Mouse (Mus musculus) midbrain, embryonic 11.5 days (tissue): ENCODE measurements around the gene Gkn2. TPM values are rescaled to one million over a fixed set of nuclear protein-coding genes. Genes with fewer than 3 reads are reported as not detected.

Experiments
- ATAC-seq: fragments of 200-750 bp; cut with Nextera tagmentation; 2 replicates; pipeline ENCODE4 v1.8.0; 2017; ENCODE audit warnings: moderate TSS enrichment, moderate library complexity; ENCODE audit not compliant: low FRiP score
- DNase-seq: peaks from one replicate; pipeline ENCODE4 v3.0.0; 2015; ENCODE audit warnings: low spot score; ENCODE audit errors: missing footprints
- H3K27ac ChIP-seq: fragments of 300-500 bp; sonication (generic); 2 replicates; pipeline ENCODE4 v1.5.1; 2014; ENCODE audit warnings: low read depth, low read length
- H3K27me3 ChIP-seq: fragments of 300-500 bp; sonication (generic); 2 replicates; pipeline ENCODE4 v1.6.1; 2014; ENCODE audit warnings: mild to moderate bottlenecking, low read length, moderate library complexity, mixed read lengths; ENCODE audit not compliant: control insufficient read depth, insufficient read depth
- H3K36me3 ChIP-seq: fragments of 300-500 bp; sonication (generic); 2 replicates; pipeline ENCODE4 v1.6.1; 2014; ENCODE audit warnings: mild to moderate bottlenecking, low read length, moderate library complexity, mixed read lengths; ENCODE audit not compliant: control insufficient read depth, insufficient read depth
- H3K4me1 ChIP-seq: fragments of 300-500 bp; sonication (generic); 2 replicates; pipeline ENCODE4 v1.6.1; 2014; ENCODE audit warnings: low read length; ENCODE audit not compliant: control insufficient read depth, insufficient read depth
- H3K4me2 ChIP-seq: fragments of 300-500 bp; sonication (generic); 2 replicates; pipeline ENCODE4 v1.6.1; 2014; ENCODE audit warnings: mild to moderate bottlenecking, moderate library complexity
- H3K4me3 ChIP-seq: fragments of 300-500 bp; sonication (generic); 2 replicates; pipeline ENCODE4 v1.5.1; 2014; ENCODE audit warnings: low read depth, low read length
- H3K9ac ChIP-seq: fragments of 300-500 bp; sonication (generic); 2 replicates; pipeline ENCODE4 v1.6.1; 2014; ENCODE audit warnings: low read length
- H3K9me3 ChIP-seq: fragments of 300-500 bp; sonication (generic); 2 replicates; pipeline ENCODE4 v1.6.1; 2016; ENCODE audit warnings: low read length; ENCODE audit not compliant: control insufficient read depth
- WGBS: fragments of 180-500 bp; shearing (Covaris S2); extraction: QIAGEN DNeasy Blood & Tissue Kit; methylation state at CpG from one replicate; pipeline ENCODE4 v1.1.7; 2014; 5-methylcytosine and 5-hydroxymethylcytosine counted together
- polyA plus RNA-seq: library from polyadenylated mRNA; unstranded; fragments of >200 nt; fragmentation: Nextera tagmentation; extraction: Ambion mirVana; gene quantifications from 2 replicates; pipeline ENCODE4 v1.2.1, GENCODE M21; 2014

The Gkn2 gene
- polyA plus RNA-seq, 1 experiment from 2014 or later, result not detected

- H3K36me3 ChIP-seq, result no peaks in the 10 kb centered on the region
- H3K27me3 ChIP-seq, result no peaks in the 10 kb centered on the region
- H3K4me1 ChIP-seq, result no peaks in the 10 kb centered on the region
- WGBS, result 81% methylated on average over 8 of the region's 8 CpGs
- no peak overlapping the region for H3K4me2 ChIP-seq
- H3K4me3 ChIP-seq, result no peak overlapping the region
- no peak for DNase-seq
- ATAC-seq, result no peak
- no peak overlapping the region for H3K9ac ChIP-seq
- H3K27ac ChIP-seq, result no peak overlapping the region
- H3K9me3 ChIP-seq, result no peaks in the 10 kb centered on the region
These were observed 20.5 kb downstream of the Gkn2 start for GRCm38 (mm10) chr6:87393466-87394205.

DNA sequence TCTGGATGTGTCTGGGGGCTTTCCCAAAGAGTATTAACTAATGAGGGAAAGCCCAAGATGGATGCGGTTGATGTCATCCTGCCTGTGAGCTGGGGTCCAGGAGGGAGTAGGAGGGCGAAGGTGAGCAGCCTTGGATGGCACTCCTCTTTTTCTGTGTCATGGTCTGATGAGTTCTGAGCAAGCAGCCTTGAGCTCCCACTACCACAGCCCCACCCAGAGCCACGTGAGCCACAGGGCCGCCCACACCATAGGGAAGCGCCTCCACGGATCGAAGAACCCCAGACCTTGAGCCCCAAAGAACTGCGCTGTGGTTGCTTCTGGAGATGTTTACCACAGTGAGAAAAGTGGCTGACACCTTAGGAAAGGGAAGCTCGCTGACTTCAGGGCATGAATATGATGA lies 21.6 kb downstream of the Gkn2 start:
- Histone ChIP-seq H3K4me1 (0 out of 2 replicates have a peak, but pooled peaks cover under 1% of the 10 kb centered on the region), H3K9ac (no peak overlapping the region), H3K9me3 (no peaks in the 10 kb centered on the region), H3K27ac (no peak overlapping the region), H3K4me3 (no peak overlapping the region), H3K36me3 (no peaks in the 10 kb centered on the region), H3K4me2 (no peak overlapping the region), H3K27me3 (no peaks in the 10 kb centered on the region)
- WGBS, result 82% methylated on average over 9 of the region's 9 CpGs
- no peak for DNase-seq
- no peak for ATAC-seq

GRCm38 (mm10) chr6:87399137-87399536 lies 26.0 kb downstream of the Gkn2 start:
- ATAC-seq, result no peak

GRCm38 (mm10) chr6:87399886-87400566 lies 26.9 kb downstream of the Gkn2 start:
- no peaks in the 10 kb centered on the region for H3K27me3 ChIP-seq
- 56% methylated on average over 4 of the region's 4 CpGs for WGBS
- H3K9me3 ChIP-seq, result no peaks in the 10 kb centered on the region

More at GRCm38 (mm10) chr6:87399137-87399536, 26.0 kb downstream of the Gkn2 start:
- Histone ChIP-seq H3K4me3 (no peak overlapping the region), H3K27me3 (no peaks in the 10 kb centered on the region), H3K9me3 (no peaks in the 10 kb centered on the region), H3K27ac (no peak overlapping the region), H3K4me2 (no peak overlapping the region), H3K36me3 (no peaks in the 10 kb centered on the region), H3K9ac (no peak overlapping the region), H3K4me1 (0 out of 2 replicates have a peak, but pooled peaks cover 2% of the 10 kb centered on the region)
- 2% methylated on average over 5 of the region's 5 CpGs for WGBS
- peak; percentile 98 for DNase-seq

DNA sequence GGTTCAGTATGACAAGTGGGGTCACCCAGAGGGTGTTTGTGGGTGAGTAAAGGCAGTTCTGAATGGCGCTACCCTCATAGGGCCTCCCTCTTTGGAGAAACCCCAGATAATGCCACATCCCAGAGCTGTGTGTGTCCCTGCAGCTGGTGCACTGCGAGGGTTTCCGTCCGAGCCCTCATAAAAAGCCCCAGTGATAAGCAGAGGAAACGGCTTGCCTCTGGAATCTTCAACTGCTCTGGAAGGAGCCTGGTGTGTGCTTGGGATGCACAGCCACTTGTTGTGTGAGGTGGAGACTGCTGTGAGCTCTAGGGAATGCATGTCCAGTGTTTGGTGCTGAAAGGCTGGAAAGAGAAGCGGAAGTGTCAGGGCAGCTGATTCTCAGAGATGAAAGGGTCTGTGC lies 28.3 kb downstream of the Gkn2 start:
- no peak for DNase-seq
- Histone ChIP-seq H3K4me2 (no peak overlapping the region), H3K4me3 (no peak overlapping the region), H3K27me3 (no peaks in the 10 kb centered on the region), H3K36me3 (no peaks in the 10 kb centered on the region), H3K9me3 (no peaks in the 10 kb centered on the region), H3K4me1 (0 out of 2 replicates have a peak, but pooled peaks cover 2% of the 10 kb centered on the region), H3K9ac (no peak overlapping the region), H3K27ac (no peak overlapping the region)
- ATAC-seq, result no peak
- WGBS, result 83% methylated on average over 6 of the region's 6 CpGs

More at GRCm38 (mm10) chr6:87399886-87400566, 26.9 kb downstream of the Gkn2 start:
- Histone ChIP-seq H3K9ac (no peak overlapping the region), H3K27ac (no peak overlapping the region), H3K4me2 (no peak overlapping the region), H3K36me3 (no peaks in the 10 kb centered on the region), H3K4me3 (no peak overlapping the region), H3K4me1 (0 out of 2 replicates have a peak, but pooled peaks cover 2% of the 10 kb centered on the region)
- DNase-seq, result peak; percentile 81
- ATAC-seq, result no peak

DNA sequence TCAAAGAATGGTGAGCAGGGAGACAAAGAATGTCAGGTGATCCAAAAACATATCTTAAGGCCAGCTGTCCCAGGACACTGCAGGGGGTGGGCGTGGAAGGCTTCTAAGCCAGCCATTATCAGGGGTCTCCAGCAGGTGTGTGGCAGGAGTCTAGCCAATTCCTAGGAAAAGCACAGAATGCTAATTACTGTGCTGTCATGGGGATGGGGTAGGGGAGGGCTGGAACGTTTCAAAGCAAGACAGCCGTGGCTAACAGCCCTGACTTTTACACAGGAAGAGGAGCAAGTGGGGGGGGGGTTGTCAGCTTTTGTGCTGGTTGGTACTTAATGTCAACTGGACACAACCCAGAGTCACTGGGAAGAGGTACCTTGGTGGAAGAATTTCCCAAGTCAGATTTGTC lies 38.9 kb downstream of the Gkn2 start:
- no peak overlapping the region for H3K4me3 ChIP-seq
- no peak overlapping the region for H3K4me2 ChIP-seq
- ATAC-seq, result no peak
- no peaks in the 10 kb centered on the region for H3K9me3 ChIP-seq
- H3K27ac ChIP-seq, result no peak overlapping the region
- H3K4me1 ChIP-seq, result no peaks in the 10 kb centered on the region
- DNase-seq, result no peak
- no peaks in the 10 kb centered on the region for H3K27me3 ChIP-seq
- 45% methylated on average over 3 of the region's 3 CpGs for WGBS
- H3K9ac ChIP-seq, result no peak overlapping the region
- no peaks in the 10 kb centered on the region for H3K36me3 ChIP-seq

DNA sequence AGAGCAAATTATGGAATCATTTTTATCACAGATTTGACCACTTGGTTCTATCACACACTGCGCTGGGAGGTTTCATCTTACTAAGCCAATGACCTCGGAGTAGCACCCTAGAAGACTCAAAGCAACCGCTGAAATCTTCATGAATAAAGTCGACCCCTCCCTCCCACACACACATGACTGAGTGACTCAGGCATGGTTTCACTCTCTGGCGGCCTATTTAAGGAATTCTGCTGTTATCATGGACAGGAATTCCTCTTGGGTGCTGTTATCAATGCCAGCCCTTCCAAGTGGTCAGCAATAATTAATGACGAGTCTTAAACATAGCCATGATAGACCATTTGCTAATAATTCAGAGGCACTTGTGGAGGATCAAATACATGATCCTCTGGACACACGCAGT lies 49.1 kb downstream of the Gkn2 start:
- no peak overlapping the region for H3K9ac ChIP-seq
- no peaks in the 10 kb centered on the region for H3K36me3 ChIP-seq
- ATAC-seq (no peak), DNase-seq (no peak)
- H3K4me1 ChIP-seq, result no peaks in the 10 kb centered on the region
- H3K4me3 ChIP-seq, result no peak overlapping the region
- no peaks in the 10 kb centered on the region for H3K9me3 ChIP-seq
- 91% methylated on average over 7 of the region's 7 CpGs for WGBS
- H3K4me2 ChIP-seq, result no peak overlapping the region
- H3K27me3 ChIP-seq, result no peaks in the 10 kb centered on the region
- no peak overlapping the region for H3K27ac ChIP-seq

DNA sequence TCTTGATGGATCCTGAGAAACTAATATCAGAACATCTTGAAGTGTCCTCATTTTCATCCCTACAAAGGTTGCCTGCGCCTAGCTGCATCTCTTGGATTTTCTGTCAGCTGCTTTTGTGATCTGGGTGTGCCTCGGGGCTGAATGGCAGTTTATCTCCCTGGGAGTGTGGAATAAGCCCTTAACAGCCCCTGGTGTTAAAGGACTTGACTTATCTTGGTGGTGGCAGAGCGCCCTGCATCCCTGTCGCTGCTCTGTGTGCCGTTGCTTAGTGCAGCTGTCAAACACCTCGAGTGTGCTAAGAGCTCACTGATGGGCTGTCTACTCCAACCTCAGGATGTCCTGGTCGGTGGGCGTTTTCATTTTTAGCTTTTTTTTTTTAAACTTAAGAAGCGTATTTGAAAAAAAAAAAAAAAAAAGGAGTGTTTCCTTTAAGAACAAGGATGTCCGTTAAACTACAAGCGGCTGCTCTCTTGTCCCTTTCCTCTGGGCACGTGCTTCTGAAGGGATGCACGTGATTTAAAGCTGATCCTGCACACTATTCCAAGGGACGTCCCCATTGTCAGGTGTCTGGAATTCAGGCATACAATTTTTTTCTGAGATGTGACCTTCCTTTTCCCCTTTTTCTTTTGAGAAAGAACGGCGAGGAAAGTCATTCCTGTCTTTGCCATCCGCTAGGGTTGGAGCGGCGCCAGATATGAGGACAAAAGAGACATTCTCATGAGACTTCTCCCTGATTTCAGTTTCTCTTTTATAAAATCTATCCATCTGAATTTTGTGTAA lies 51.1 kb downstream of the Gkn2 start:
- DNase-seq (no peak), ATAC-seq (no peak)
- Histone ChIP-seq H3K4me1 (no peaks in the 10 kb centered on the region), H3K4me3 (no peak overlapping the region), H3K27me3 (no peaks in the 10 kb centered on the region), H3K9ac (no peak overlapping the region), H3K36me3 (no peaks in the 10 kb centered on the region), H3K4me2 (no peak overlapping the region), H3K9me3 (no peaks in the 10 kb centered on the region), H3K27ac (no peak overlapping the region)
- WGBS, result 82% methylated on average over 19 of the region's 19 CpGs

DNA sequence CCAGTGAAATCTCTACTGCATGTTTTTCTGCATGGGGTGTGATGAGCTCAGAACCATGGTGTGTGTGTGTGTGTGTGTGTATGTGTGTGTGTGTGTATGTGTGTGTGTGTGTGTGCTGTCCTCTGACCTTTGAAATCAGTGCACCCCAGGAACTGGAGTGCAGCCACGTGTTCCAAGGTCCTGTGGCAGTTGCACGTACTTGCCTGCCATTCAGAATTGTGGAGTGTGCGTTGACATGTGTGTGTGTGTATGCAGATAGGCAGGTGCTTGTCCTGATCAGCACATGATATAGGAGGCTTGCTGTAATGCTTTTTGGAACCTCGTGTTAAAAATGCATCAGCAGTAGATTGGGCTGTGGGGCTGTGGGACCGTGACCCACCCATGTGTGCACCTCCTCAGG lies 53.8 kb downstream of the Gkn2 start:
- Histone ChIP-seq H3K4me2 (no peak overlapping the region), H3K9me3 (no peaks in the 10 kb centered on the region), H3K36me3 (no peaks in the 10 kb centered on the region), H3K4me1 (no peaks in the 10 kb centered on the region), H3K27ac (no peak overlapping the region), H3K27me3 (no peaks in the 10 kb centered on the region), H3K4me3 (no peak overlapping the region), H3K9ac (no peak overlapping the region)
- no peak for DNase-seq
- 84% methylated on average over 5 of the region's 5 CpGs for WGBS
- ATAC-seq, result no peak
